15 mouse cellular contexts compared by ENCODE assay signal in genomic region chr7:105773041-105773440, GRCm38 (mm10).
"Had no signal": no experiment of that assay in that cellular context is flagged by ENCODE, and none has a peak within 500 bp of the region (broad histone marks: within the 10 kb centered on the region; RNA-seq: fewer than 3 reads in every experiment).

No protein-coding gene starts in this region.

- ATAC-seq: liver, embryonic 12.5 days had no signal

- H3K4me2 ChIP-seq: kidney, embryonic 15.5 days; limb, embryonic 15.5 days; liver, embryonic 12.5 days; neural tube, embryonic 15.5 days had no signal

- H3K9ac ChIP-seq: kidney, embryonic 15.5 days; limb, embryonic 15.5 days; liver, embryonic 12.5 days; neural tube, embryonic 15.5 days had no signal

- H3K4me3 ChIP-seq: kidney, embryonic 15.5 days; limb, embryonic 15.5 days; liver, embryonic 12.5 days; midbrain, embryonic 10.5 days; myocyte; neural tube, embryonic 15.5 days had no signal

- H3K27ac ChIP-seq: limb, embryonic 15.5 days; liver, embryonic 12.5 days; midbrain, embryonic 10.5 days had no signal

- H3K27me3 ChIP-seq: kidney, embryonic 15.5 days; limb, embryonic 15.5 days; liver, embryonic 12.5 days; neural tube, embryonic 15.5 days had no signal

- DNase-seq: kidney, adult 18-20 months; kidney, postnatal 25 days; layer of hippocampus, postnatal 36 days; lung, postnatal 36 days; midbrain, embryonic 14.5 days; right cerebral cortex, postnatal 4 days; spleen, adult 18-20 months; thymus, adult 18-20 months; thymus, postnatal 14 days had no signal

- H3K9me3 ChIP-seq: kidney, embryonic 15.5 days; limb, embryonic 15.5 days; liver, embryonic 12.5 days; midbrain, embryonic 10.5 days; neural tube, embryonic 15.5 days had no signal
